Mouse (Mus musculus) left cerebral cortex, adult 11 months (tissue): Measurements from ENCODE around the gene Ugt2b34.
A peak's percentile ranks its signal among the peaks of the same experiment; 100 is the strongest.
"Not testable (repeated sequence)": the region's sequence is repeated elsewhere in the genome, so short reads cannot be mapped to it uniquely, and the experiment has no call there.

Experiments
- DNase-seq: peaks from one replicate; pipeline ENCODE4 v3.0.0; 2022; ENCODE audit warnings: low spot score

Gene Ugt2b34

GRCm38 (mm10) chr5:86906758-86907157, at the start of gene Ugt2b34:
TSS of gene Ugt2b34 (minus strand) at chr5:86906937.
- DNase-seq = no peak

GRCm38 (mm10) chr5:86942111-86942510, 35.4 kb upstream of the Ugt2b34 start:
- no peak for DNase-seq

GRCm38 (mm10) chr5:86926426-86926825, 19.7 kb upstream of the Ugt2b34 start, which contains the start of gene Ugt2b1:
TSS of gene Ugt2b1 (minus strand) at chr5:86926530.
- no peak for DNase-seq

- no peak for DNase-seq
These were observed 14.0 kb upstream of the Ugt2b34 start for GRCm38 (mm10) chr5:86920661-86921233.

- DNase-seq = no peak
These were observed 4.8 kb upstream of the Ugt2b34 start for GRCm38 (mm10) chr5:86911357-86912099.

GRCm38 (mm10) chr5:86910770-86911169, 4.0 kb upstream of the Ugt2b34 start:
- DNase-seq = no peak

GRCm38 (mm10) chr5:86889933-86890332, 16.8 kb downstream of the Ugt2b34 start:
- no peak for DNase-seq

- DNase-seq = no peak
These were observed 18.3 kb downstream of the Ugt2b34 start for GRCm38 (mm10) chr5:86888420-86888819.

GRCm38 (mm10) chr5:86887081-86887480, 19.7 kb downstream of the Ugt2b34 start:
- no peak for DNase-seq

GRCm38 (mm10) chr5:86886620-86887019, 20.1 kb downstream of the Ugt2b34 start:
- DNase-seq = peak; percentile 7

- no peak for DNase-seq
These were observed 34.9 kb downstream of the Ugt2b34 start for GRCm38 (mm10) chr5:86871877-86872276.

GRCm38 (mm10) chr5:86858336-86858735, 48.4 kb downstream of the Ugt2b34 start:
- no peak for DNase-seq

- no peak for DNase-seq
These were observed 49.1 kb downstream of the Ugt2b34 start for GRCm38 (mm10) chr5:86857682-86858081.

- DNase-seq = not testable (repeated sequence)
These were observed 50.2 kb downstream of the Ugt2b34 start for GRCm38 (mm10) chr5:86856505-86856904.

- DNase-seq = no peak
These were observed 55.1 kb downstream of the Ugt2b34 start for GRCm38 (mm10) chr5:86851658-86852057.

GRCm38 (mm10) chr5:86850104-86850503, 56.6 kb downstream of the Ugt2b34 start:
- no peak for DNase-seq

GRCm38 (mm10) chr5:86841261-86841660, 65.5 kb downstream of the Ugt2b34 start:
- not testable (repeated sequence) for DNase-seq

GRCm38 (mm10) chr5:86840207-86840606, 66.5 kb downstream of the Ugt2b34 start:
- no peak for DNase-seq
